Mouse (Mus musculus): ENCODE measurements around the gene Proca1.
"Not testable (repeated sequence)": the region's sequence is repeated elsewhere in the genome, so short reads cannot be mapped to it uniquely, and the experiment has no call there.

Proca1 gene

DNA sequence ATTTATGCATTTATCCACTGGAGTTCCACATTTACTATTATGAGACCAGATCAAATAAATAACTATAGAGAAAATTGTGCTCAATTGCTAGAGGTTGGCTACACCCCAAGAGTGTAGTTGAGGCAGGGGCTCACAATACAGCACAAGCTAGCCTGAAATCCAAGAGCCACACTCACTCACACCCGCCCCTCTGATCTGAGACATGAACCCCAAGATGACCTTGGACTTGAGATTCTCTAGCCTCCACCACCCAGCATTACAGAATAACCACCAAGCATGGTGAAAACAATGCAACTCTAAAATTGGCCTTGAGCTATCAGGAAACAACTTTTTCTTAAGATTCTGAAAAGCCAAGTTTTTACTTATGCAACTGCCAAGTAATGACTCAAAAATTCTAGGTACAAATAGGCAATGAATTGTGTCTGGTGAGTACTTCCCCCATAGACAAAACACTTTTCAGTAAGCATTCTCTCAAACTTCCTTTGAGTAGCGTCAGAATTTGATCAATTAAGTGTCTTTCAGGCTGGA lies 11.3 kb upstream of the Proca1 start:
- DNase-seq (ENCODE audit: low read depth, low spot score), result no peak

DNA sequence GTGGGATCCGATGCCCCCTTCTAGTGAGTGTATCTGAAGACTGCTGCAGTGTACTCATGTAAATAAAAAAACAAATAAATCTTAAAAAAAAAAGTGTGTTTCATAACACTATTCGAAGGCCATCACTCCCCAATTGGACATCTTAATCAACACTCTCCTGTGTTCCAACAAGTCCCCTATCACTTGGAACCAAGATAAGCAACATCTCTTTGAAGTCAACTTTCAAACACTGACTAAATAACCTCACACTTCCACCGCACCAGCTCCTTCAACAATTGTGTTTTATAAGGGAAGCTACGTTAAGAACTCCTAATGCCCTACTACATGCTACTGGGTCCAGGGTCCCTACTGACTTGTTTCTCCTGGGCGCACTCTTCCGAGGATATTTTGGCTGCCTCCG lies 10.7 kb upstream of the Proca1 start:
- DNase-seq (ENCODE audit: low read depth, low spot score), result no peak

DNA sequence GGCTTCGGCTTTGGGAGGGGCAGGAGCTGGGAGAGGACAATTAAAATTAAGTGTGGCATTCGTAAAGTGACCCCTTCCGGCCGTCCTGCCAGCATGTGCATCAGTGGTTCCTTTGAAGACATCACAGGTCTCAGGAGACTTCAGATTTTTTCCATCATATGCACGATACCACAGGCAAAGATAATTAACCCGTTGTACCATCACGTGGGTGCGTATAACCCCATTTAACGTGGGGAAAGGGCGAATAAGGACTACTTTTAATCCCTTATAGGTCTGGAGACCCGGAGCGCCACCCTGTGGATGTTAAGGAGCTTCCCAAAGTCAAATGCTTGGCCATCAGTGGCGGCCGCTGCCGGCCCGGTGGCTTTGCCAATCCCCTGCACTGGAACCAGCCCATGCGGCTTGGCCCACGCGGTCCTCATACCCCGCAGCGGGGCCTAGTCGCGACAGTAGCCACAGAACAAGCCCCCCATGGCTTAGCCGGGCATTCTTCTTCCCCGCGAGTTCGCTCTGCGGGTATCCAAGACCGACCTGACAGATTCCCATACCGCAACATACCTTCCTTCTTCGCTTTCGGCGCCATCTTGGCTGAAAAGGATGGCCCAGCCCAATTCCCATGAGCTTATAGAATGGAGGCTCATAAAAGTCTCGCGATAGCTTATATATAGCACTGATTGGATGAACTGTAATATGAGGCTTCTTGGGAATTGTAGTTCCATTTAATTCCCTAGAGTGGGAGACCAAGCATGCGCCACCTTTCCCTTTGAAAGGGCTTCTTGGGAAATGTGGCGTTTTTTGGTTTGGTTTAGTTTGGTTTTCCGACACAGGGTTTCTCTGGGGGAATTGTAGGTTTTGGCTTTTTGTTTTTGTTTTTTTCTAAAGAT lies 10.0 kb upstream of the Proca1 start, which contains the start of gene Rpl23a:
Gene Rpl23a, minus strand, starts transcription at position 624 of the 884 bp plus-strand sequence.
- DNase-seq (ENCODE audit: low read depth, low spot score), result peak; percentile 97

DNA sequence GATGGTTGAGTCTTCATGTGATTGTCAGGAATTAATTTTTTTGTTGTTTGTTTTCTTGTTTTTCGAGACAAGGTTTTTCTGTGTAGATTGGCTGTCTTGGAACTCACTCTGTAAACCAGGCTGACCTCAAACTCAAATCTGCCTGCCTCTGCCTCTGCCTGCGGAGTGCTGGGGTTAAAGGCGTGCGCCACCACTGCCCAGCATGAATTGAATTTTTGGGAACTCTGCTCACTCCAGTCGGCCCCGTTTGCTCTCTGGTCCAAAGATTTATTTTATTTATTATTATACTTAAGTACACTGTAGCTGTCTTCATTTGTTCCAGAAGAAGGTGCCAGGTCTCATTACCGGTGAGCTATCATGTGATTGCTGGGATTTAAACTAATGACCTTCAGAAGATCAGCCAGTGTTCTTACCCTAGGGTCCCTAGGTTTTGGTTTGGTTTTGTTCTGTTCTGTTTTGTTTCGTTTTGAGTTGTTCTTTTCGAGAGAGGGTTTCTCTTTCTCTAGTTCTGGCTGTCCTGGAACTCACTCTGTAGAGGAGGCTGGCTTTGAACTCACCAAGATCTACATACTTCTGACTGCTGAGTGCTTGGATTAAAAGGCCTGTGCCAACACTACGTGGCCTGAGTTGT lies 9.2 kb upstream of the Proca1 start:
- DNase-seq (ENCODE audit: low read depth, low spot score), result no peak

DNA sequence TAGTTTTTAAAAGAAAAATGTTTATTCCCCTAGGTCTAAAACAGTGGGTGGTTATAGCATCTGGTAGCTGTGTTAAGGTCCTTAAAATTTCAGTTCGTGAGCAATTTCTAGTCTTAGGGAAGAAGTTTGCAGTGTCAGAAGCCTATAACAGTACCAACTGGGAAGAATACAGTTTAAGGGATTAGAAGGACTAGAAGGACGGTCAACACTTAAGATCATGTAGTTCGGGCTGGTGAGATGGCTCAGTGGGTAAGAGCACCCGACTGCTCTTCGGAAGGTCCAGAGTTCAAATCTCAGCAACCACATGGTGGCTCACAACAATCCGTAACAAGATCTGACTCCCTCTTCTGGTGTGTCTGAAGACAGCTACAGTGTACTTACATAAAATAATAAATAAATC lies 8.5 kb upstream of the Proca1 start:
- DNase-seq (ENCODE audit: low read depth, low spot score), result not testable (repeated sequence)

DNA sequence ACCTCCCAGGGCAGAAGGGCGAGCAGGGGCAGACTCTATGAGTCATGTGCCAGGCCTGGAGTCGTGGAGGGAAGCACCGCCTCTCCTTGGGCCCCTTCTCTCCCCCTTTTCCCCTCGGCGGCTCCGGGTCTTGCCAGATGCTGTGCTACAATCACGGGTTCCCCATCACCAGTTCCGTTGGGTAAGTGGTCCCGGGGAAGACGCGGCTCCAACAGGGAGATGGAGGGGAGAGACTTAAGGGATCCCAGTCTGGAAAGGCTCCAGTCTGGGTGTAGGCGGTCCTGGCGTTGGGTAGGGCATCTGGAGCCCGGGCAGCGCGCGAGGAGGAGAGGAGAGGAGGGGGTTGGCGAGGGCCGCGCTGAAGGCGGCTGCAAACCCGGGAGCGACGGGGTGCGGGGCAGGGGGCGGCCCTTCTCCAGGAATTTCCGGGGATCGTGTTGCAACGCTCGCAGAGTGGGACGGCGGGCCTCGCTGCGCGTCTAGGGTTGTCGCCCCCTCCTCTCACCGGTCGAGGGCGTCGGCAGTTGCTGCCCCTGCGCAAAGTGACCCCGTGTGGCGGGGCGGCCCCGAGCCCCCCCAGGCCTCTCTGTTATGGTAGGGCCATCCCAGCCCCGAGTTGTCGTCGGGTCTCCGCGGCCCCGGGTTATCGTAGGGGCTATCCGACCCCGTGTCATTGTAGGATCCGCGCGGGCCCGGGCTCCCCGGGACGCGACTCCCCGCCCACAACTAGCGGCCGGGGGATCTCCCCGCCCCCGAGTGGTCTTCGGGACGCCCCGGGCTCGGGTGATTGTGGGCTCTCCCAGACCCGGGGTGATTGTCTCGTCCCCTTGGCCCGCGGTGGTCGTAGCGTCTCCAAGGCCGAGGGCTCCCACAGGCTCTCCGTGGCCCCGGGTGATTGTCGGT lies 4.6 kb upstream of the Proca1 start, which contains the start of gene Rab34:
Gene Rab34, plus strand, starts transcription at position 100 of the 903 bp plus-strand sequence.
- no peak for DNase-seq (ENCODE audit: low read depth, low spot score)

DNA sequence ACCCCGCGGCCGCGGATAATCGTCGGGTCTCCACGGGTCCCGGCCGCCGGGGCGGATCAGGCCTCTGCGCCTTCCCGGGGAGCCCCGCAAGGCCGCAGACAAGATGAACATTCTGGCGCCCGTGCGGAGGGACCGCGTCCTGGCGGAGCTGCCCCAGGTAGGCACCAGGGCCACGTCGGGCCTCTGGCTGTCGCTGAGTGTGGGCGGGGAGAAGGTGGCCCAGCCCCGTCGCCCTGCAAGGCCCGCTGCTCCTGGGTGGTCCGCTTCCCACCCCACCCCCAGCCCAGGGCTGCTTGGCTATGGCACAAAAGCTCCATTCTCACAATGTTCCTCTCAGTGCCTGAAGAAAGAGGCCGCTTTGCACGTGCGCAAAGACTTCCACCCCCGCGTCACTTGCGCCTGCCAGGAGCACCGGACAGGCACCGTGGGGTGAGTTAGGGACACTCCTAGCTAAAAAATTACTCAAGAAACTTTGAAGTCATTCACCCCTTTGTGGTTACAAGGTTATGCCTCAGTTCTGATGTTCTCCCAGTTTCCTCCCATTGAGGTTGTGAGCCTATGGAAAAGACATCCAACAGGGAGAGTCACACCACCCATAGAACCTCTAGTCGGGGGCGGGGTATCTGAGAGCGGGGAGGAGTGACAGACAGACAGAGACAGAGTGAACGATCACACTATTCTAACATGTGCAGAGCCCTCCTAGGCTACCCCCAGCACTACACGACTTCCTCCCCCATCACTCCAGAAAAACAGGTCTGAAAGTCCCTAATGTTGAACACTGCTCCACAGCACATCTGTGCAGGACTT lies 3.8 kb upstream of the Proca1 start:
- DNase-seq (ENCODE audit: low read depth, low spot score), result no peak

DNA sequence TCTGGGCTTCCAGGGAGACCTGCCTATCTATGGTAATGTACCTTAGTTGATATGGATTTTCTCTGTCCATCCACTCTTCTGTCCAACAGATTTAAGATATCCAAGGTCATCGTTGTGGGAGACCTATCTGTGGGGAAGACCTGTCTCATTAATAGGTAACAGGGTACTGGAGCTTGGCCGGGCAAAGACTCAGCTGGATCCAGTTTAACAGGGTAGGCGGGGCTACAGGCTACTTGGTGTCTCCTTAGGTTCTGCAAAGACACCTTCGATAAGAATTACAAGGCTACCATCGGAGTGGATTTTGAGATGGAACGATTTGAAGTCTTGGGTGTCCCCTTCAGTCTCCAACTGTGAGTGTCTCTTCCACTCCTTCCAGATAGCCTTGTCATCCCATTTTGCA lies 3.2 kb upstream of the Proca1 start:
- no peak for DNase-seq (ENCODE audit: low read depth, low spot score)

DNA sequence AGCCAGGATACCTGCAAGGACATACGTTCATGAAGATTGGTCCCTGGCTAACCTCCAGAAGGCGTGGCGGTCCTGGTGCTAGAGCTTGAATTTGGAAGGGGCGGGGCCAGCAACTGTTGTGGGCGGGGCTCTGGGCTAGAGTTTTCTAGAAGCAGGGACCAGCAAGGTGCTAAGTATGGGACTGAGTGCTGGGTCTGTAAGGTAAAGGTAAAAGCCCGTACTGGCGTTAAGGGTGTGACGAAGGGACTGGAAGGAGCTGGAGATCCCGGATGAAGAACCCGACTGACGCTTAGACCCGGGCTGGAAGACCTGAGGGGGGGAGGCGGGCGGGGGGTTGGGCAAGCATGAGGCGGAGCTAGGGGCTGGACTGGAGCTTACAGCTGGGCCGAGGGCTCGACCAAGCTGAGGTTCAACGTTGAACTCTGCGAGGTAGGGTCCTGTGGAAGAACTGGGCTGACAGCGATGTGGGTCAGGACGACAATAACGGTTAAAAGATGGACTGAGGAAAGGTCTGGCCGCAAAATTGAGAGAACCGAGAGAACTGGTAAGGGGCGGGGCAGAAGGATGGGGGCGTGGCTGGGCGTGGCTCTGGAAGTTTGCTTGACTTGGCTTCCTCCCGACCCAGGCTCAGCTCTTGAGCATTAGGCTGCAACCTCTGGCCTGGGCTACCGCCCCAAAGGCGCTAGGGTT lies 1.4 kb downstream of the Proca1 start:
- no peak for DNase-seq (ENCODE audit: low read depth, low spot score)

DNA sequence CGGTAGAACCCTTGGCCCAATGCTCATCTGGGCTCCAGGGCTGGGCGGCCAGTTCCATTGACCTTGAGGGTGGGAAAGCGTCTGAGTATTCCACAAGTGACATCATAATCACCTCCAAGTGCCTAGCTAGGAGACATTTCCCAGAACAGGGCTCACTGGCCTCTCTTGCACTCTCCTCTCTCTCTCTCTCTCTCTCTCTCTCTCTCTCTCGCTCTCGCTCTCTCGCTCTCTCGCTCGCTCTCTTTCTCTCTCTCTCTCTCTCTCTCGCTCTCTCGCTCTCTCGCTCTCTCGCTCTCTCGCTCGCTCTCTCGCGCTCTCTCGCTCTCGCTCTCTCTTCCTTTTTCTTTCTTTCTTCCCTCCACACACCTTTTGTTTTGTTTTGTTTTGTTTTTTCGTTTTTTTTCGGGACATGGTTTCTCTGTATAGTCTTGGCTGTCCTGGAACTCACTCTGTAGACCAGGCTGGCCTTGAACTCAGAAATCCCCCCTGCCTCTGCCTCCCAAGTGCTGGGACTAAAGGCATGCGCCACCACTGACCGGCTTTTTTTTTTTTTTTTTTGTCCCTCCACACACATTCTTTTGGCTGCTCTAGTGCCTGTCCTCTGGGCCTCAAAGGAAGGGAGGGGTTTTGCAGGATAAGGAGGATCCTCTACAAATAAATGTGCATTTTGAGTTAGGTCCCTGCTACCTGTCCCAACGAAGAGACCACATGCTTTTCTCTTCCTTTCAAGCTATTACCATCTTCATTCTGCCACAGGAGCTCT lies 2.1 kb downstream of the Proca1 start:
- no peak for DNase-seq (ENCODE audit: low read depth, low spot score)

DNA sequence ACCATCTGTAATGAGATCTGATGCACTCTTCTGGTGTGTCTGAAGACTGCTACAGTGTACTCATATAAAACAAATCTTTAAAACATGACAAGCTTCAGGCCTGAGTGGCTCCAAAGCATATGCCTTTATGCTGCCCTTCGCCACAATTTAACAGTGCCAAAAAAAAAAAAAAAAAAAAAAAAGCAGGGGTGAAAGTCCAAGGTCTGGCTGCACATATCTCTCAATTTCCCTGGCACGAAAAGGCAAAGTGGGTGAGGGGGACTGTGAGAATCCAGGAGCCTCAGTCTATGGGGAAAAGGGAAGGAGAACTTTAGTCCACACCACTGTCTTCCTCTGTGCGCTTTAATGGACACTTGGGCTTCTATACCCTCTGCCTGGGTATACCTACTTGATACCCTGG lies 9.2 kb downstream of the Proca1 start:
- no peak for DNase-seq (ENCODE audit: low read depth, low spot score)

DNA sequence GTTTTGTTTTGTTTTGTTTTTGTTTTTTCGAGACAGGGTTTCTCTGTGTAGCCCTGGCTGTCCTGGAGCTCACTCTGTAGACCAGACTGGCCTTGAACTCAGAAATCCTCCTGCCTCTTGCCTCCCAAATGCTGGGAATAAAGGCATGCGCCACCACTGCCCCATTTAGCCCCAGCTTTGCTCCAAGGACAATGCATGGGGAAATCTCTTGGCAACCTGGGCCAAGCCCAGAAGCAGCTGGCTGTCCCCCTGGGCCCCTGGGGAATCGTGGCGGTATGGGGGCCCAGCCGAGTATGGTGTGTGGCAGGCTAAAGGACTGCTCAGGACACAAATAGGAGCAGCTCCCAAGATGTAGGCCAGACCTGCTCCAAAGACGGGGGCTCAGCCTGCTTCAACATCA lies 11.1 kb downstream of the Proca1 start:
- no peak for DNase-seq (ENCODE audit: low read depth, low spot score)

DNA sequence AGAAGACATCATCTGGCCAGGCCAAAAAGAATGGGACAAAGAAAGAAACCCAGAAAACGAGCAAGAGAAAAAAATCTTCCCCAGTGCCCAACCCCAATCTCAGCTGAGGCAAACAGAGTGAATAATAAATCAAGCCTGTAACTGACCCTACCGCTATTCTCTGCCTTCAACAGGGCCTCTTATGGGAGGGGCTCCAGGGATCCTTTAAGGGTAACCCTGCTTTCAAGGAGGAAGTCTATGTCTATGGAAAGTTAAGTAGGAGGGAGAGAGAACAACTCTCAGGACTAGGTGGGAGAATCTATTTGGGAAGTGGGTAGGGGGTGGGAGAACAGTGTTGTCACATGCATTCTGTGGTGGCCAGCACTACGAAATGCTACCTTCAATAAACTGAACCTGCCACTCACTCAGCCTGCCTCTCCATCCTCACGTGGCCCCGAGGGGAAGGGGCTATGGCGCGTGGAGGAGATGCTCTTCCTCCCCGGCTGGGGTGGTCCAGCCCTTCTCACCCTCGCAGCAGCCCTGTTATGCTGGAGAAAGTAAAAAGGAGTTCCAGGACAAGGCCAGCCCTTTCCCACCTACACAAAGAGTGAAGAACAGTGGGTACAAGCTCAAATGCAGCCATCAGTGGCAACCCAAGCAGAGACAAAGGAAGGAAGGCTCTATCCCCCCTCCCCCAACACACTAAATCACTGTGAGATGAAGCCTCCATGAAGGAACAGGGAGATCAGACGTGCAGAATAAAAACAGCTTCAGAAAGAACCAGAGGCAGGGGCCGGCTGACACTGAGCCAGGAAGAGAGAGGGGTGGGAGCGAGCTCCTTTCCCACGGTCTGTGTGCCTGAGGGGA lies 12.4 kb downstream of the Proca1 start:
- no peak for DNase-seq (ENCODE audit: low read depth, low spot score)

DNA sequence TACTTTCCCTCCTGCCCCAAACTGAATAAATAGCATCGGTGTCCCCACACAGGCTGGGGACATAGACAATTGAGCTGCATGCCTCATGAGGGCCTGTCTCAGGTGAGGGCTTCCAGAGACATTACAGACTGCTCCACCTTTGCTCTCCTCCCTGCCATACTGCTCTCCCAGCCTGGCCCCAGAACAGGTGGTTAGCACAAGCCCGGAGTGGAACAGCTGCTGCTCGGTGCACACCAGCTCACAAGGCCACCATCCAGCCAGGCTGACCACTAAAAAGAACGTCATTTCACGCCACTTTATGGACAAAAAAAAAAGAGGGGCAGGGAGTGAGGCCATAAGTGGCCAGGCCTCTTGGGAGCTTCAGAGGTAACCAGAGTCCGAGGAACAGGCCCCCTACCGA lies 14.0 kb downstream of the Proca1 start:
- no peak for DNase-seq (ENCODE audit: low read depth, low spot score)

DNA sequence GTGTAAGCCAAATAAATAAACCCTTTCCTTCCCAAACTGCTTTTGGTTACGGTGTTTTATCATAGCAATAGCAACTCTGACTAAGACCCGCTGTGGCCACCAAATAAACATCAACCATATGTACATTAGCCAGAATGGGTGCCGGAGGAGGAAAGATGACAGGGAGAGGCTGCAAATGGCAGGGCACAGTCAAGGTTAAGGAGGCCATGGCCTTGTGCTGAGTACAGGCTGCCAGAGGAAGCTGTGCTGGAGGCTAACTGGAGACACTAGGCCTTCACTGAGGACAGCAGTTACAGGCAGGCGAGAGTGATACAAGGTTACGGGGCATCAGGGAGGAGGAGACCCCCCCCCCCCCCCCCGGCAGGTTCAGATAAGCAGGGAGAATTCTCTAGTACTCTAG lies 16.7 kb downstream of the Proca1 start:
- no peak for DNase-seq (ENCODE audit: low read depth, low spot score)

DNA sequence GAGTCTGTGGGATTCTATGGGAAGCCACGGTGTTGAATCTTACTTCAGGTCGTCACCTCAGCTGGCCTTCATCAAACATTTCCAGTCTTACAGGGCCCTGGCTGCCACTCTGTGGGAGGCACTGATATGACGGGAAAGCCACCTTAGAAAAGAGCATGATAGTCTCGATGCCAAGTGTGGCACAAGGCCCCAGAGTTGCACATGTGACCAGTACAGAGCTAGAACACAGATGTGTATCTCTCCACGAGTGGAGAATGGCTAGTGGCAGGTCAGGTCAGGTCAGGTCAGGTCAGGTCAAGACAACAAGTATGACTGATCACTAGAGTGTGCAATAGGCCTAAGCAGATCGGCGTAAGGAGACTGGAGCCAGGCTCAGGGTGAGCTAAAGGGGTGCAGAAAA lies 17.4 kb downstream of the Proca1 start:
- DNase-seq (ENCODE audit: low read depth, low spot score), result no peak

DNA sequence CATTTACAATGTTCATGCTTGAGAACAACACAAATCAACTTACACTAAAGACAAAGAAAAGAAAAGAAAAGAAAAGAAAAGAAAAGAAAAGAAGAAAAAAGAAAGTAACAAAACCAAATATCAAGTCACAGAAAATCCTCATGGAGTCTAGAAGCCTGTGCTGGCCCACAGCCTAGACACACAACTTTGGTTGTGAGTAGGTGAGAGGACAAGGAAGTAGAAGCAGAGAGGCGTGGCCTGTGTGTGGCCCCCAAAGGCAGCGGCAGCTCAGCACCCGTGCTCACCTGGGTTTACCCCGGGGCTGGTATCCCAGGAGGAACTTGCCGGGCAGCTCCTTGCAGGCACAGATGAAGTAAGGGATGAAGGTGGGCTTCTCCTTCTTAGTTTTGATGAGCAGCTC lies 18.3 kb downstream of the Proca1 start:
- DNase-seq (ENCODE audit: low read depth, low spot score), result no peak

DNA sequence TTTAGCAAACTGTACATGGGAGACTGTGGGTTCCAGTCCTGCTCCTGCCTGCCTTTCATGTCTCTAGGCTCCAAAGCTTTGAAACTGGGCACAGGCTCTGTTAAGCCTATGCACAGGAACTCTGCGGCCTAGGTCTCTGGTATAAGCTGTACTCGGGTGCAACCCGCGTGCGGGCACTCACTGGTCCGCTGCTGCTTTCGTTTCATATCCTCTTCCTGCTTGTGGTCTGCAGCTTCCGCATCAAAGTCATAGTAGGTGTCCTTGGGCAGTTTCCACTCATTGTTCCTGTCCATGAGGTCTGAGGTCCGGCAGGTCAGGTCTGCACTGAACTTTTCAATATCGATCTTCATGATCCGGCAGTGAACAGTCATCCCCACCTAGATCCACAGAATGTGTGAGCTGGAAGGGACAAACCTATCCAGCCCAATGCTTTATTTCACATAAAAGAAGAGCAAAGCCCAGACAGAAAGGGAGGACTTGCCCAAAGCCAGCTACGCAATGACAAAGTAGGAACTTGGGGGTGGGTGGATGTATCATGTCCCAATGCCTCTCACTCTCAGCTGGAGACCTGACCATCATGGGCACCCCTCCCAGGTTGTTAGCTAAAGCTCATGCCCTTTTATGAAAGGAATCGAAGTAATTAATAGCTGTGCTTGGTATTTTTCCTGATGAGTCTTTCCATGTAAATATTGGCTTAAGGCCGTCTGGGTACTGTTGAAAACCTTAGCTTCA lies 20.1 kb downstream of the Proca1 start:
- DNase-seq (ENCODE audit: low read depth, low spot score), result no peak
